Mouse (Mus musculus): ENCODE data around the gene Sorbs2. TPM values are rescaled to one million over a fixed set of nuclear protein-coding genes. Genes with fewer than 3 reads are reported as not detected.
A peak's percentile ranks its signal among the peaks of the same experiment; 100 is the strongest.

Sorbs2 gene
- total RNA-seq, 2 experiments from 2014 or later: 192 to 195 TPM

DNA sequence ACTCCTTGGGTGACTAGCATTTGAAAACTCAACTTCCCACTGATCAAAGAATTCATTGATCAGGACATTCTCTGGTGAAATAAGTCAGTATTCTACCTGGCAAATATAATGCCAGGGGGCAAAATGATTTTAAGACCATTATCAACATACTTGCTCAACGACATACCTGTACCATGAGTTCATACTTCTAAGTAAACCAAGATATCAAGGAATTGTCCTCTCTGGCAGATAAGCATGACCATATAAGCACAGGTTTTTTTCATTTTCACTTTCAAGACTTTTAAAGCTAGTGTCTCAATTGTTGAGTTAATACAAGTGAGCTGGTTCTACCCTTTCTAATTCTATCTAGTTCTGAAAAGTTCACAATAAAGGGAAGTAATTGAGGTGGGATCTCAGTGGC is 130.2 kb downstream of the Sorbs2 start:
- no peak overlapping the region for H3K4me3 ChIP-seq
- no peak for TF ChIP-seq CTCF (conservative IDR thresholded peaks at IDR 0.05)
- no peak for DNase-seq (ENCODE audit: low spot score in 2 of 2)
- no peak overlapping the region for H3K27ac ChIP-seq

DNA sequence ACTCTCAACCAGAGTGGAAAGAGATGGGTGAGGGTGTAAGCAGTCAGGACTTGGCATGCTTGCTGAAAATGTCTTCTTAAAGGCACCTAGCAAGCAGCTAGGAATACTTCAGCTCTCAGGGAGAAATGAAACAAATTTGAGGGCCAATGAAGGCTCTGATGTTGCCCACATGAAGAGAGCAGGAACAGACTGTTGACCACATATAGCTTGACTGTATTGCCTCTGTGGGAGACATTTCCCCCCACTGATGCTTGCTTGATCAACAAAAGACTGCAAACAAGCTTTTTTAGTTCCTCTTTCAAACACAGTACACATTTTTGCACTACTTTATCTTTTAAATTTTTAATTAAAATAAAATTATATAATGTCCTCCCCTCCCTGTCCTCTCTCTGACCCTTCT is 131.9 kb downstream of the Sorbs2 start:
- Histone ChIP-seq H3K4me3 (no peak overlapping the region), H3K27ac (no peak overlapping the region)
- TF ChIP-seq CTCF (conservative IDR thresholded peaks at IDR 0.05): no peak
- no peak for DNase-seq (ENCODE audit: low spot score in 2 of 2)

DNA sequence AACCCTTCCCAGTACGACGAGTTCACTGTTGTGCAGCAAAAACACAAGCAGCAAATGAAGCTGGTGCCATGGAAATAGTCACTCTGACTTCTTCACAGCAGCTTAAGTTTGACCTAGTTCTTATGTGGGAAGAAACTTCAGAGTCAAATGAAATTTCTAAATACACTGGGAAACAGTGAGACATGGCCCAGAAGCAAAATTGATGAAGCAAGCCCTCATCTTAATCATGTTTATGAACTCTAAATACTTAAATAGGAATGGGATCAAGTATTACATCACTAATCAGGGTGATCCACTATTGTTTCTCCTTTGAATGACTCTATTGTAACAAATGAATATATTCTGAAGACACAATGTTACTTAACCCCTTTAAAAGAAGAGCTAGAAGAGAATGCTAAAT is 137.1 kb downstream of the Sorbs2 start:
- Histone ChIP-seq H3K27ac (no peak overlapping the region), H3K4me3 (no peak overlapping the region)
- no peak for DNase-seq (ENCODE audit: low spot score in 2 of 2)
- no peak for TF ChIP-seq CTCF (conservative IDR thresholded peaks at IDR 0.05)

DNA sequence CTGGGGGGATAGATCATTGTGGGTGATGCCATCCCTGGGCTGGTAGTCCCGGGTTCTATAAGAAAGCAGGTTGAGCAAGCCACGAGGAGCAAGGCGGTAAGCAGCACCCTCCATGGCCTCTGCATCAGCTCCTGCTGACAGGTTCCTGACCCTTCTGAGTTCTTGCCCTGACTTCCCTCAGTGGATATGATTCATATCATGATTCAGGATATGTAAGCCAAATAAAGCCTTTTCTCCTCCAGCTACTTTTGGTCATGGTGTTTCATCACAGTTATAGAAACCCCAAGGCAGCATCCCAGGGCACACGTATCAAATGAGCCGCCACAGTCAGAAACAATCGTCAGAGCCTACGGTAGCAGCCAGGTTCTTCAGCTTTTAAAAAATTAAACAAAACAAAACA is 141.5 kb downstream of the Sorbs2 start:
- H3K27ac ChIP-seq: peak overlapping the region; percentile 29; the same call in 1 of the 2 replicates
- no peak overlapping the region for H3K4me3 ChIP-seq
- DNase-seq (ENCODE audit: low spot score in 2 of 2): no peak
- TF ChIP-seq CTCF (conservative IDR thresholded peaks at IDR 0.05): no peak

DNA sequence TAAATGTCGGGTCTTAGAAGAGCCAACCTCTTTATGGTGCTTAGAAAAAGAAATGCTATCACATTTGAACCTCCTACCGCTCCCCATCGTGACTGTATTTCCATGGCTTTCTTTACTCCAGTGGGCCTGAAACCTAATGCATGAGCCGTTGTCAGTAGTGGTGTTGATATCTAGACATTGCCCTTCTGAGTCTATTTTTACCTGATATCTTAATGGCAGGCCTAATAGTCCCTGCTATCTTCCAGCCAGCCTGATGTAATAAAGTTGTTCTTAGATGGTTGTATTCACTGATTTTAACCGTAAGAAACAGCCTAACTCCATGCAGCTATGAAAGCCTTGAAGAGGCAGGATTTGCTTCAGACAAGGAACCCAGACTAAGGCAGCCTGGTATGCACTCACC is 142.4 kb downstream of the Sorbs2 start:
- Histone ChIP-seq H3K4me3 (no peak overlapping the region), H3K27ac (0 out of 2 replicates have a peak overlapping the region, but pooled peaks have one; percentile 32)
- DNase-seq (ENCODE audit: low spot score in 2 of 2): no peak
- TF ChIP-seq CTCF (conservative IDR thresholded peaks at IDR 0.05): no peak

DNA sequence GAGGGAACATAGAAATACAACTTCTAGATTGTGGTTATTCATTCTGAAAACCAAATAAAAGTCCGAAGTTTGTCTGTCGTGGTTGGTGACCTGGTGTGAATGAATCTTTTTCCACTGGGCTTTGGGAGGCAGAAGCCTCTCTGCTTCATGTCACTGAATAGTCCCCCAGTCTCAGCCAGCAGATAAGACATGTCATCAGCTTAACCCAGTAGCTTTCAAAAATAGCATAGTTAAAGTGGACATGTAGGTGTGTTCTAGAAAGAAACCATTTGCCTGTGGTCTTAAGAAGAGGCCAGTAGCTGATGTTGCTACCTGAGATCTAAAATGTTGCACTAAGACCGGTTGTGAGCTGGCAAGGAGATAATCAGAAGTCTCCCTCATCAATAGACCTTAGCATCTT is 150.4 kb downstream of the Sorbs2 start:
- Histone ChIP-seq H3K4me3 (no peak overlapping the region; the same call in 1 of the 2 replicates), H3K27ac (0 out of 2 replicates have a peak overlapping the region, but pooled peaks have one; percentile 2)
- no peak for TF ChIP-seq CTCF (conservative IDR thresholded peaks at IDR 0.05)
- DNase-seq (ENCODE audit: low spot score in 2 of 2): no peak

DNA sequence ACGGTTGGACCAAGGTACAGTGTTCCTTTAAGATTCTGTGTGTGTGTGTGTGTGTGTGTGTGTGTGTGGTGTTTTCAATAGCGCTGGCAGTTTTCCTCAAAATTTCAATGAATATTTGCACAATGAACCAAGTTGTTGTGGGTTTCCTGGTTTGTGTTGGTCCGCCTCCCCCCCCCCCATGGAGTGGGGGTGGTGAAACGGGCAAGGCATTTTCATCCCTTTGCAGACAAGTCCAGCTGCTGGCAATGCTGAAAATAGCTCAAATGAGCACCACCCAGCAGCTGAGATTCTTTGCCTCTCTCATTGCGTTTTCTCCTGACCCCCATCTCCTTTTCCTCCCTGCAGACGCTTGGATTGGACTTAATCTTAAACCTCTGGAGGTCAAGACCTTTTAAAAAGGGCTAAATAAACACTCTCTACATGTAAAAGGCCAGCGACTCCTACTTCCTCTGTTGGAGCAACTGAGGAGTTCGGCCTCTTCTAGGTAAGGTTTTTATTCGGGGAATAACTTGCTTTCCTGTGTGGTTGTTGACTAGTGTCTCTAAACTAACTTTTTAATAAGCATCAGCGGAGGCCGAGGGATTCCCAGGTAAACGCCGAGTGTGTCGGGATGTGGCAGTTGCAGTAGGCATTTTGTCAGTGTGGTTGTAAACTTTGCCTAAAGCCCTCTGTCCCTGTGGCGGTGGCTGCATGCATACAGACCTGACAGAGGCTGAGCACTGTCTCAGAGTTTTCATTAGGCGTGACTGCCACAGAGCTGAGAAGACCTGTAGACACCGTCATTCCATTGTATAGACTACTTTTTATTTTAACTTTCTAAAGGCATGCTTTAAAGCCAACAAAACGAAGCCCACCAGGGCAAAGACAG is 151.1 kb downstream of the Sorbs2 start:
- no peak for TF ChIP-seq CTCF (conservative IDR thresholded peaks at IDR 0.05)
- no peak for DNase-seq (ENCODE audit: low spot score in 2 of 2)

DNA sequence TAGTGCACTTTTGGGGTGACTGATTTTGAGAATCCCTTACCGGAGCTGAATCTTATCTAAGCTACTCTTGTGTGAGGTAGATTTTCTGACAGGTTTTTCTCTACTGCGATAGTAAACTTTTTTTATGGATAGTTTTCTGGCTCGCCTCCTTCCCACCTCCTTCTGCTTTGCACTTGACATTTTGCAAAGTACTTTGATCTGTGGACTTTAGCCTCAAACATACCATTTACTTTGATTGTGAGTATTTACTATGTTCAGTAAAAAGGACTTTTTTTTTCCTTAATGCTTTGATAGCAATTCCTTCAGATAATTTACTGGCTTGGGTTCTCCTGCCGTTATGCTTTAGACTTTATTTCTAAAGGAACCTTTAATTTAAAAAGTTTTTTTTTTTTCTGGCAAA is 151.9 kb downstream of the Sorbs2 start:
- peak overlapping the region; percentile 36 for H3K4me3 ChIP-seq
- no peak for TF ChIP-seq CTCF (conservative IDR thresholded peaks at IDR 0.05)
- peak overlapping the region; percentile 73 for H3K27ac ChIP-seq
- no peak for DNase-seq (ENCODE audit: low spot score in 2 of 2)

More for the DNA sequence above, 151.1 kb downstream of the Sorbs2 start:
- H3K4me3 ChIP-seq: peak overlapping the region; percentile 36
- peak overlapping the region; percentile 73 for H3K27ac ChIP-seq

DNA sequence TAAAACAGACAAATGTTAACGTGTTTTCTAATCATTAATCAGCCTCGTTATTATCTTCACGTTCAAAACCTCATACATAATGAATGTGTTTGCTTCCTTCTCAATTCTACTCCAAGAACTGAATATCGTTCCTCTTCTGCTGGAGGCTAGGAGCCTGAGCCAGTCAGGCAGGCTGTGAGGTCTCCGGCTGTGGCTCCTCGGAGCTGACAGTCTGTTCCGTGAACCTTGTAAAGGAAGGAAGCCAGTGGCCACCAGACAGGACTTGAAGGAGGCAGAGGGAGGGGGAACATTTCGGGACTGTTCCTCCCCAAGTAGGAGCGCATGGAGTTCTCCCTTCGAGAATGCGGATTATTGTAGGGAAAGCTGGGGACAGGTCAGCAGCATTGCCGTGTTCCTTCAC is 153.0 kb downstream of the Sorbs2 start:
- H3K27ac ChIP-seq: peak overlapping the region; percentile 73; the same call in 1 of the 2 replicates
- no peak for TF ChIP-seq CTCF (conservative IDR thresholded peaks at IDR 0.05)
- H3K4me3 ChIP-seq: peak overlapping the region; percentile 38
- DNase-seq (ENCODE audit: low spot score in 2 of 2): no peak

DNA sequence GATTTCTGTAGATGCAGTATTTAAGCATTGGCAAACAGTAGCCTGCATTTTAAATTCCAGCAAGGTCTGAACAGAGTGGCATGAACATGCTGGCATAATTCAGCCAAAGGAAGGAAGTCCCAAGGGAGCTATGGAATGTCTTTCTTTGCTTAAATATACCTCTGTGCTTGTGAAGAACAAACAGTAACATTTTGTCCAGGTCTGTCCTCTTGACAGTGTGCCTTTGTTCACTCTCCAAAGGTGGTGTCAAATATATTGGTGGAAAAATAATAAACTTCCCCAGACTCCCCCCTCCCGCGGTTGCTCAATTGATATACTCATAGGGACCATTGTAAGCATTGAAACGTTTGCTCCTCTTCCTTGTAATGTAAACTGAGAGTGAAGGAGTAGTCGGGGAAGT is 154.0 kb downstream of the Sorbs2 start:
- Histone ChIP-seq H3K27ac (0 out of 2 replicates have a peak overlapping the region, but pooled peaks have one; percentile 1), H3K4me3 (peak overlapping the region; percentile 11; the same call in 1 of the 2 replicates)
- no peak for DNase-seq (ENCODE audit: low spot score in 2 of 2)
- no peak for TF ChIP-seq CTCF (conservative IDR thresholded peaks at IDR 0.05)

DNA sequence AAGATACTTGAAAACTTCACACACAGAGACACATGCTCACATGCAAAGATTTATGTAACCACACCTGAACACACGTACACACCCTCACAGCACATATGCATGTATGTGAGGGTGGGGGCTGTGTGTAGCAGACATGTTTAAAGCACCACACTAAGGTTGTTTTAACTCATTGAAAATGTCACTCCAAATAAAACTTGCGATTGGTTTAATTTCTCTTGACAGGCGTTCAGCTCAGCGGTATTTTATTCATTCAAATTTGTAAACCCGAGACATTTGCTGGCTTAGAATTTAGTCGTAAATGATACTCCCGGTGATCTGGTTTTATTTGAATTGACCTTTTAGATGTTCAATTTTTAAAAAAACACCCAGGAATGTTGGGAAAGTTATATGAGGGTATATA is 158.6 kb downstream of the Sorbs2 start:
- H3K4me3 ChIP-seq: no peak overlapping the region
- no peak overlapping the region for H3K27ac ChIP-seq
- no peak for DNase-seq (ENCODE audit: low spot score in 2 of 2)
- TF ChIP-seq CTCF (conservative IDR thresholded peaks at IDR 0.05): no peak

DNA sequence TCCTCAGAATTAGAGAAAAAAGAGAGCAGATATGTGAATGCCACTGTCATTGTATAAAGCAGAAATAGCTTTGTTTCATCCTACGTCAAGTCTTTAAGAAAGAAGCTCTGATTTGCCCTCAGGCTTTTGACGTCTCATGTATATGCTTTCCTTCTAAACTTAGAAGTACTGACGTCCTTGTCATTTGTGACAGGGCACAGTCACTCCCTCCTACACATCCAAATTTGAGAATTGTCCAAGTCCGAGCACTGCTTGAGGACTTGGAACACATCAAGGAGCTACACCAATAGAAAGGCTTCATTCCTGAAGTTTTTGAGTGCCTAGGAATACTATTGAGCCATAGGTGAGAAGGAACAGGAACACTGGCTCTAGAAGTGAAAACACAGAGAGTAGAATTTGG is 165.6 kb downstream of the Sorbs2 start:
- Histone ChIP-seq H3K27ac (no peak overlapping the region), H3K4me3 (no peak overlapping the region)
- no peak for TF ChIP-seq CTCF (conservative IDR thresholded peaks at IDR 0.05)
- no peak for DNase-seq (ENCODE audit: low spot score in 2 of 2)

DNA sequence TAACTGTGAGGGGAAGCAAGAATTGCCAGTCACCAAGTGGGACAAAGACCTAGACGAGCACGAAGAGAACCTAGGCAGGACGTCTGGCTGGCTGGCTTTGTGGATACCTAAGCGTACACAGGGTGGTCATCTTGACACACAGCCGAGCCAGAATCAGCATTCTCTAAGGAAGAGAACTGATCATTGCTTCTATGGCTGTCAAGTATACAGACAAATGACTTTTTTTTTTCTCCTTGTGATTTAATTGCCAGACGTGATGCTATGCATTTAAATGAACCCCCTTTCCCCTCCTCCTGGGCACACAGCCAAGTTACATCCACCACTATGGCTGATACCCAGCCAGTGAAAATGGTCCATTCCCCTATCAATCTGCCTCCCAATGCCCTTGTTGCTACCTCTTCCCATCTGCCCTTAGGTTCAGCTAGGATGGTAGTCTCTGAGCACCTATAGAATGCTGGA is 168.3 kb downstream of the Sorbs2 start:
- no peak for DNase-seq (ENCODE audit: low spot score in 2 of 2)
- Histone ChIP-seq H3K4me3 (no peak overlapping the region), H3K27ac (no peak overlapping the region)
- no peak for TF ChIP-seq CTCF (conservative IDR thresholded peaks at IDR 0.05)

Data from layer of hippocampus, adult 2 months (tissue).